Mouse (Mus musculus): ENCODE measurements around the gene Gm20825. TPM values are rescaled to one million over a fixed set of nuclear protein-coding genes. Genes with fewer than 3 reads are reported as not detected.

Gene Gm20825
- polyA plus RNA-seq (2012; rRNA removed): not detected in 2 replicates

GRCm38 (mm10) chrY:8071407-8071806, at the start of gene Gm20825:
Gene Gm20825, minus strand, starts transcription at chrY:8071507.

Other genes with a start within 250 kb of the Gm20825 start
- not detected in 2 replicates for gene Gm29049, start 74.3 kb downstream of the Gm20825 start, polyA plus RNA-seq (2012; rRNA removed)
- gene Gm20824, start 186.4 kb upstream of the Gm20825 start, polyA plus RNA-seq (2012; rRNA removed): not detected in 2 replicates